Mouse (Mus musculus): ENCODE measurements around the gene Cdkl3. TPM values are rescaled to one million over a fixed set of nuclear protein-coding genes. Genes with fewer than 3 reads are reported as not detected.

Gene Cdkl3
- polyA plus RNA-seq, 1 experiment from 2014 or later, result 7.8 TPM

GRCm38 (mm10) chr11:52089291-52089690, 85.3 kb downstream of the Cdkl3 start:
- no peaks in the 10 kb centered on the region for H3K9me3 ChIP-seq (ENCODE audit: low read length)
- no peak overlapping the region for H3K9ac ChIP-seq (replicated peaks; ENCODE audit: low read length)
- peaks cover 10% of the 10 kb centered on the region for H3K4me1 ChIP-seq (ENCODE audit: insufficient read depth, low read length)
- no peaks in the 10 kb centered on the region for H3K36me3 ChIP-seq (ENCODE audit: insufficient read depth, low read length)
- no peak overlapping the region for H3K4me3 ChIP-seq (ENCODE audit: low read length)
- no peak for ATAC-seq (ENCODE audit: low FRiP score, low TSS enrichment)
- H3K27ac ChIP-seq (ENCODE audit: low read length), result peak overlapping the region; percentile 20
- H3K27me3 ChIP-seq (ENCODE audit: insufficient read depth, low read length), result no peaks in the 10 kb centered on the region
- peak overlapping the region; percentile 30 for H3K4me2 ChIP-seq (replicated peaks; ENCODE audit: low read depth, low read length)
- WGBS, result 22% methylated on average over 8 of the region's 8 CpGs

- no peaks in the 10 kb centered on the region for H3K36me3 ChIP-seq (ENCODE audit: insufficient read depth, low read length)
- no peaks in the 10 kb centered on the region for H3K27me3 ChIP-seq (ENCODE audit: insufficient read depth, low read length)
- no peak for ATAC-seq (ENCODE audit: low FRiP score, low TSS enrichment)
- no peak overlapping the region for H3K4me3 ChIP-seq (ENCODE audit: low read length)
- H3K9me3 ChIP-seq (ENCODE audit: low read length), result no peaks in the 10 kb centered on the region
- H3K4me1 ChIP-seq (ENCODE audit: insufficient read depth, low read length), result peaks cover 10% of the 10 kb centered on the region
- no peak overlapping the region for H3K27ac ChIP-seq (ENCODE audit: low read length)
- H3K9ac ChIP-seq (replicated peaks; ENCODE audit: low read length), result no peak overlapping the region
- WGBS, result 87% methylated on average over 9 of the region's 9 CpGs
- H3K4me2 ChIP-seq (replicated peaks; ENCODE audit: low read depth, low read length), result no peak overlapping the region
These were observed 87.2 kb downstream of the Cdkl3 start for GRCm38 (mm10) chr11:52091261-52091660.

- no peak for ATAC-seq (ENCODE audit: low FRiP score, low TSS enrichment)
- Histone ChIP-seq H3K9me3 (ENCODE audit: low read length) (no peaks in the 10 kb centered on the region), H3K4me3 (ENCODE audit: low read length) (no peak overlapping the region), H3K27ac (ENCODE audit: low read length) (no peak overlapping the region), H3K36me3 (ENCODE audit: insufficient read depth, low read length) (no peaks in the 10 kb centered on the region), H3K4me2 (replicated peaks; ENCODE audit: low read depth, low read length) (no peak overlapping the region), H3K4me1 (ENCODE audit: insufficient read depth, low read length) (peaks cover 8% of the 10 kb centered on the region), H3K9ac (replicated peaks; ENCODE audit: low read length) (no peak overlapping the region), H3K27me3 (ENCODE audit: insufficient read depth, low read length) (no peaks in the 10 kb centered on the region)
- 51% methylated on average over 5 of the region's 5 CpGs for WGBS
These were observed 90.5 kb downstream of the Cdkl3 start for GRCm38 (mm10) chr11:52094568-52094967.

GRCm38 (mm10) chr11:52097016-52097415, 93.0 kb downstream of the Cdkl3 start:
- Histone ChIP-seq H3K27ac (ENCODE audit: low read length) (no peak overlapping the region), H3K9me3 (ENCODE audit: low read length) (no peaks in the 10 kb centered on the region), H3K27me3 (ENCODE audit: insufficient read depth, low read length) (no peaks in the 10 kb centered on the region), H3K4me1 (ENCODE audit: insufficient read depth, low read length) (peaks cover 26% of the 10 kb centered on the region), H3K4me3 (ENCODE audit: low read length) (no peak overlapping the region), H3K36me3 (ENCODE audit: insufficient read depth, low read length) (no peaks in the 10 kb centered on the region), H3K9ac (replicated peaks; ENCODE audit: low read length) (no peak overlapping the region), H3K4me2 (replicated peaks; ENCODE audit: low read depth, low read length) (no peak overlapping the region)
- no peak for ATAC-seq (ENCODE audit: low FRiP score, low TSS enrichment)
- 84% methylated on average over 3 of the region's 3 CpGs for WGBS

GRCm38 (mm10) chr11:52097596-52097995, 93.6 kb downstream of the Cdkl3 start:
- ATAC-seq (ENCODE audit: low FRiP score, low TSS enrichment), result no peak
- Histone ChIP-seq H3K4me3 (ENCODE audit: low read length) (no peak overlapping the region), H3K4me2 (replicated peaks; ENCODE audit: low read depth, low read length) (peak overlapping the region; percentile 77; the same call in 1 of the 2 replicates), H3K27me3 (ENCODE audit: insufficient read depth, low read length) (no peaks in the 10 kb centered on the region), H3K4me1 (ENCODE audit: insufficient read depth, low read length) (peaks cover 27% of the 10 kb centered on the region), H3K9me3 (ENCODE audit: low read length) (no peaks in the 10 kb centered on the region), H3K36me3 (ENCODE audit: insufficient read depth, low read length) (no peaks in the 10 kb centered on the region), H3K9ac (replicated peaks; ENCODE audit: low read length) (peak overlapping the region; percentile 74; the same call in 1 of the 2 replicates), H3K27ac (ENCODE audit: low read length) (peak overlapping the region; percentile 93)
- 51% methylated on average over 2 of the region's 2 CpGs for WGBS

- WGBS, result 0% methylated on average over 53 of the region's 53 CpGs
These were observed 94.5 kb downstream of the Cdkl3 start, which contains the start of gene Ppp2ca for GRCm38 (mm10) chr11:52098398-52098946. TSS of gene Ppp2ca (plus strand) at chr11:52098681.

GRCm38 (mm10) chr11:52099031-52099761, 95.2 kb downstream of the Cdkl3 start:
- Histone ChIP-seq H3K9ac (replicated peaks; ENCODE audit: low read length) (peak overlapping the region; percentile 99), H3K9me3 (ENCODE audit: low read length) (no peaks in the 10 kb centered on the region), H3K27ac (ENCODE audit: low read length) (peak overlapping the region; percentile 99), H3K4me1 (ENCODE audit: insufficient read depth, low read length) (peaks cover 27% of the 10 kb centered on the region), H3K27me3 (ENCODE audit: insufficient read depth, low read length) (no peaks in the 10 kb centered on the region), H3K36me3 (ENCODE audit: insufficient read depth, low read length) (no peaks in the 10 kb centered on the region), H3K4me2 (replicated peaks; ENCODE audit: low read depth, low read length) (peak overlapping the region; percentile 89), H3K4me3 (ENCODE audit: low read length) (peak overlapping the region; percentile 84)
- WGBS, result 0% methylated on average over 71 of the region's 72 CpGs
- ATAC-seq (ENCODE audit: low FRiP score, low TSS enrichment), result peak; percentile 81

More at GRCm38 (mm10) chr11:52098398-52098946, 94.5 kb downstream of the Cdkl3 start, which contains the start of gene Ppp2ca:
- no peaks in the 10 kb centered on the region for H3K9me3 ChIP-seq (ENCODE audit: low read length)
- peaks cover 27% of the 10 kb centered on the region for H3K4me1 ChIP-seq (ENCODE audit: insufficient read depth, low read length)
- no peaks in the 10 kb centered on the region for H3K36me3 ChIP-seq (ENCODE audit: insufficient read depth, low read length)
- peak within 1 kb of the TSS; percentile 89 for H3K4me2 ChIP-seq (replicated peaks; ENCODE audit: low read depth, low read length)
- H3K9ac ChIP-seq (replicated peaks; ENCODE audit: low read length), result peak within 1 kb of the TSS; percentile 99
- H3K27me3 ChIP-seq (ENCODE audit: insufficient read depth, low read length), result no peaks in the 10 kb centered on the region
- ATAC-seq (ENCODE audit: low FRiP score, low TSS enrichment), result peak; percentile 99
- peak within 1 kb of the TSS; percentile 84 for H3K4me3 ChIP-seq (ENCODE audit: low read length)
- peak within 1 kb of the TSS; percentile 99 for H3K27ac ChIP-seq (ENCODE audit: low read length)

- Histone ChIP-seq H3K36me3 (ENCODE audit: insufficient read depth, low read length) (no peaks in the 10 kb centered on the region), H3K4me2 (replicated peaks; ENCODE audit: low read depth, low read length) (peak overlapping the region; percentile 89), H3K9ac (replicated peaks; ENCODE audit: low read length) (peak overlapping the region; percentile 99), H3K9me3 (ENCODE audit: low read length) (no peaks in the 10 kb centered on the region), H3K4me3 (ENCODE audit: low read length) (peak overlapping the region; percentile 84), H3K4me1 (ENCODE audit: insufficient read depth, low read length) (peaks cover 27% of the 10 kb centered on the region), H3K27ac (ENCODE audit: low read length) (peak overlapping the region; percentile 99), H3K27me3 (ENCODE audit: insufficient read depth, low read length) (no peaks in the 10 kb centered on the region)
- WGBS, result 2% methylated on average over 7 of the region's 7 CpGs
- no peak for ATAC-seq (ENCODE audit: low FRiP score, low TSS enrichment)
These were observed 95.8 kb downstream of the Cdkl3 start for GRCm38 (mm10) chr11:52099771-52100219.

GRCm38 (mm10) chr11:52102977-52103376, 99.0 kb downstream of the Cdkl3 start:
- H3K4me3 ChIP-seq (ENCODE audit: low read length), result no peak overlapping the region
- no peak overlapping the region for H3K9ac ChIP-seq (replicated peaks; ENCODE audit: low read length)
- no peak overlapping the region for H3K27ac ChIP-seq (ENCODE audit: low read length)
- WGBS, result 78% methylated on average over 4 of the region's 4 CpGs
- H3K9me3 ChIP-seq (ENCODE audit: low read length), result no peaks in the 10 kb centered on the region
- ATAC-seq (ENCODE audit: low FRiP score, low TSS enrichment), result no peak
- H3K4me2 ChIP-seq (replicated peaks; ENCODE audit: low read depth, low read length), result no peak overlapping the region
- no peaks in the 10 kb centered on the region for H3K27me3 ChIP-seq (ENCODE audit: insufficient read depth, low read length)
- H3K36me3 ChIP-seq (ENCODE audit: insufficient read depth, low read length), result 0 out of 2 replicates have a peak, but pooled peaks cover 3% of the 10 kb centered on the region
- H3K4me1 ChIP-seq (ENCODE audit: insufficient read depth, low read length), result peaks cover 30% of the 10 kb centered on the region

- Histone ChIP-seq H3K4me2 (replicated peaks; ENCODE audit: low read depth, low read length) (no peak overlapping the region), H3K9ac (replicated peaks; ENCODE audit: low read length) (no peak overlapping the region), H3K27ac (ENCODE audit: low read length) (no peak overlapping the region), H3K9me3 (ENCODE audit: low read length) (no peaks in the 10 kb centered on the region), H3K4me3 (ENCODE audit: low read length) (no peak overlapping the region), H3K36me3 (ENCODE audit: insufficient read depth, low read length) (0 out of 2 replicates have a peak, but pooled peaks cover 3% of the 10 kb centered on the region), H3K4me1 (ENCODE audit: insufficient read depth, low read length) (peaks cover 23% of the 10 kb centered on the region), H3K27me3 (ENCODE audit: insufficient read depth, low read length) (no peaks in the 10 kb centered on the region)
- no peak for ATAC-seq (ENCODE audit: low FRiP score, low TSS enrichment)
These were observed 101.5 kb downstream of the Cdkl3 start for GRCm38 (mm10) chr11:52105503-52105902.

Measured in kidney, embryonic 16.5 days (tissue).